Mouse (Mus musculus) forebrain, embryonic 16.5 days (tissue): ENCODE data around the gene Galnt18. TPM values are rescaled to one million over a fixed set of nuclear protein-coding genes. Genes with fewer than 3 reads are reported as not detected.

Experiments
- ATAC-seq: fragments of 200-750 bp; cut with Nextera tagmentation; 2 replicates; pipeline ENCODE4 v1.8.0; 2017; ENCODE audit warnings: mild to moderate bottlenecking, moderate library complexity
- H3K27ac ChIP-seq: fragments of 300-500 bp; sonication (generic); 2 replicates; pipeline ENCODE4 v1.5.1; 2014; ENCODE audit warnings: low read length, control low read depth
- H3K27me3 ChIP-seq: fragments of 300-500 bp; sonication (generic); replicated peaks from 2 replicates; pipeline ENCODE4 v1.6.1; 2014; ENCODE audit warnings: low read length; ENCODE audit not compliant: control insufficient read depth, insufficient read depth
- H3K36me3 ChIP-seq: fragments of 300-500 bp; sonication (generic); 2 replicates; pipeline ENCODE4 v1.6.1; 2014; ENCODE audit not compliant: control insufficient read depth, insufficient read depth
- H3K4me1 ChIP-seq: fragments of 300-500 bp; sonication (generic); replicated peaks from 2 replicates; pipeline ENCODE4 v1.6.1; 2014; ENCODE audit warnings: low read length; ENCODE audit not compliant: control insufficient read depth, insufficient read depth
- H3K4me2 ChIP-seq: fragments of 300-500 bp; sonication (generic); 2 replicates; pipeline ENCODE4 v1.6.1; 2014; ENCODE audit warnings: mild to moderate bottlenecking, low read length, control low read depth
- H3K4me3 ChIP-seq: fragments of 300-500 bp; sonication (generic); replicated peaks from 2 replicates; pipeline ENCODE4 v1.5.1; 2014; ENCODE audit warnings: mild to moderate bottlenecking, low read length, control low read depth
- H3K9ac ChIP-seq: fragments of 300-500 bp; sonication (generic); replicated peaks from 2 replicates; pipeline ENCODE4 v1.6.1; 2014; ENCODE audit warnings: low read depth, low read length, control low read depth
- H3K9me3 ChIP-seq: fragments of 300-500 bp; sonication (generic); 2 replicates; pipeline ENCODE4 v1.6.1; 2016; ENCODE audit warnings: low read length; ENCODE audit not compliant: control insufficient read depth
- WGBS: fragments of 180-500 bp; shearing (Covaris S2); extraction: QIAGEN DNeasy Blood & Tissue Kit; methylation state at CpG from one replicate; pipeline ENCODE4 v1.1.7; 2014; 5-methylcytosine and 5-hydroxymethylcytosine counted together
- polyA plus RNA-seq: library from polyadenylated mRNA; unstranded; fragments of >200 nt; fragmentation: Nextera tagmentation; extraction: Ambion mirVana; gene quantifications from 2 replicates; pipeline ENCODE4 v1.2.1, GENCODE M21; 2015

Gene Galnt18
- polyA plus RNA-seq: 12.0 and 13.6 TPM in 2 replicates

- no peaks in the 10 kb centered on the region for H3K36me3 ChIP-seq
- under 1% methylated on average over 44 of the region's 52 CpGs for WGBS
- H3K4me1 ChIP-seq: peaks cover 21% of the 10 kb centered on the region
- H3K4me2 ChIP-seq: peak within 1 kb of the TSS; percentile 98
- peak within 1 kb of the TSS; percentile 61 for H3K4me3 ChIP-seq
- no peaks in the 10 kb centered on the region for H3K9me3 ChIP-seq
- peak; percentile 99 for ATAC-seq
- H3K27ac ChIP-seq: no peak within 1 kb of the TSS
- peak within 1 kb of the TSS; percentile 64 for H3K9ac ChIP-seq
- H3K27me3 ChIP-seq: no peaks in the 10 kb centered on the region; the same call in 1 of the 2 replicates
Observed at GRCm38 (mm10) chr7:111779504-111780242, at the start of gene Galnt18. Gene Galnt18 (minus strand): TSS chr7:111779977.

GRCm38 (mm10) chr7:111827337-111827736 lies 47.6 kb upstream of the Galnt18 start:
- no peak overlapping the region for H3K4me3 ChIP-seq
- no peaks in the 10 kb centered on the region for H3K9me3 ChIP-seq
- H3K4me2 ChIP-seq: no peak overlapping the region
- H3K27me3 ChIP-seq: no peaks in the 10 kb centered on the region
- H3K27ac ChIP-seq: no peak overlapping the region
- no peak overlapping the region for H3K9ac ChIP-seq
- H3K4me1 ChIP-seq: no peaks in the 10 kb centered on the region
- no peaks in the 10 kb centered on the region for H3K36me3 ChIP-seq
- 97% methylated on average over 1 of the region's 1 CpGs for WGBS
- ATAC-seq: no peak

GRCm38 (mm10) chr7:111813093-111813492 lies 33.3 kb upstream of the Galnt18 start:
- H3K36me3 ChIP-seq: no peaks in the 10 kb centered on the region
- WGBS: 68% methylated on average over 1 of the region's 1 CpGs

GRCm38 (mm10) chr7:111811036-111811435 lies 31.3 kb upstream of the Galnt18 start:
- ATAC-seq: no peak

More at GRCm38 (mm10) chr7:111813093-111813492, 33.3 kb upstream of the Galnt18 start:
- H3K27me3 ChIP-seq: no peaks in the 10 kb centered on the region
- no peak overlapping the region for H3K9ac ChIP-seq
- no peak overlapping the region for H3K4me3 ChIP-seq
- no peaks in the 10 kb centered on the region for H3K9me3 ChIP-seq
- ATAC-seq: no peak
- no peak overlapping the region for H3K27ac ChIP-seq
- H3K4me2 ChIP-seq: no peak overlapping the region
- H3K4me1 ChIP-seq: no peaks in the 10 kb centered on the region

GRCm38 (mm10) chr7:111809796-111810195 lies 30.0 kb upstream of the Galnt18 start:
- no peak overlapping the region for H3K4me2 ChIP-seq
- 87% methylated on average over 3 of the region's 3 CpGs for WGBS
- H3K27me3 ChIP-seq: no peaks in the 10 kb centered on the region
- no peak overlapping the region for H3K9ac ChIP-seq
- H3K9me3 ChIP-seq: no peaks in the 10 kb centered on the region
- H3K4me3 ChIP-seq: no peak overlapping the region
- ATAC-seq: no peak
- no peak overlapping the region for H3K27ac ChIP-seq
- H3K36me3 ChIP-seq: no peaks in the 10 kb centered on the region
- no peaks in the 10 kb centered on the region for H3K4me1 ChIP-seq

More at GRCm38 (mm10) chr7:111811036-111811435, 31.3 kb upstream of the Galnt18 start:
- no peaks in the 10 kb centered on the region for H3K36me3 ChIP-seq
- H3K4me1 ChIP-seq: no peaks in the 10 kb centered on the region
- no peak overlapping the region for H3K27ac ChIP-seq
- no peak overlapping the region for H3K4me3 ChIP-seq
- H3K9me3 ChIP-seq: no peaks in the 10 kb centered on the region
- H3K27me3 ChIP-seq: no peaks in the 10 kb centered on the region
- no peak overlapping the region for H3K9ac ChIP-seq
- no peak overlapping the region for H3K4me2 ChIP-seq
- 76% methylated on average over 2 of the region's 2 CpGs for WGBS

- H3K4me2 ChIP-seq: no peak overlapping the region
- WGBS: 92% methylated on average over 1 of the region's 1 CpGs
Observed at GRCm38 (mm10) chr7:111806083-111806482, 26.3 kb upstream of the Galnt18 start.

GRCm38 (mm10) chr7:111804646-111805045 lies 24.9 kb upstream of the Galnt18 start:
- H3K27ac ChIP-seq: no peak overlapping the region
- H3K4me2 ChIP-seq: no peak overlapping the region
- no peaks in the 10 kb centered on the region for H3K27me3 ChIP-seq
- no peak for ATAC-seq
- 94% methylated on average over 4 of the region's 4 CpGs for WGBS
- H3K4me3 ChIP-seq: no peak overlapping the region
- H3K4me1 ChIP-seq: no peaks in the 10 kb centered on the region
- no peak overlapping the region for H3K9ac ChIP-seq
- H3K36me3 ChIP-seq: no peaks in the 10 kb centered on the region
- H3K9me3 ChIP-seq: no peaks in the 10 kb centered on the region

More at GRCm38 (mm10) chr7:111806083-111806482, 26.3 kb upstream of the Galnt18 start:
- no peaks in the 10 kb centered on the region for H3K9me3 ChIP-seq
- no peaks in the 10 kb centered on the region for H3K36me3 ChIP-seq
- H3K9ac ChIP-seq: no peak overlapping the region
- no peaks in the 10 kb centered on the region for H3K4me1 ChIP-seq
- no peak overlapping the region for H3K27ac ChIP-seq
- no peak overlapping the region for H3K4me3 ChIP-seq
- H3K27me3 ChIP-seq: no peaks in the 10 kb centered on the region
- ATAC-seq: no peak

- WGBS: 72% methylated on average over 5 of the region's 5 CpGs
- Histone ChIP-seq H3K27ac (no peak overlapping the region), H3K36me3 (no peaks in the 10 kb centered on the region), H3K4me1 (no peaks in the 10 kb centered on the region), H3K9me3 (no peaks in the 10 kb centered on the region), H3K27me3 (no peaks in the 10 kb centered on the region), H3K9ac (no peak overlapping the region), H3K4me2 (no peak overlapping the region), H3K4me3 (no peak overlapping the region)
- no peak for ATAC-seq
Observed at GRCm38 (mm10) chr7:111800785-111801184, 21.0 kb upstream of the Galnt18 start.

- Histone ChIP-seq H3K9ac (no peak overlapping the region), H3K36me3 (no peaks in the 10 kb centered on the region), H3K4me2 (no peak overlapping the region), H3K4me3 (no peak overlapping the region), H3K27me3 (no peaks in the 10 kb centered on the region), H3K27ac (no peak overlapping the region), H3K4me1 (no peaks in the 10 kb centered on the region), H3K9me3 (no peaks in the 10 kb centered on the region)
- 73% methylated on average over 5 of the region's 5 CpGs for WGBS
- ATAC-seq: no peak
Observed at GRCm38 (mm10) chr7:111800120-111800519, 20.3 kb upstream of the Galnt18 start.
